Mouse (Mus musculus): Measurements from ENCODE around the gene Aloxe3. TPM values are rescaled to one million over a fixed set of nuclear protein-coding genes. Genes with fewer than 3 reads are reported as not detected.

The Aloxe3 gene
- polyA plus RNA-seq, 1 experiment, result 0.62 TPM

GRCm38 (mm10) chr11:69121741-69122335 lies 3.9 kb upstream of the Aloxe3 start:
- under 1% methylated on average over 31 of the region's 32 CpGs for WGBS

GRCm38 (mm10) chr11:69122336-69122951 lies 3.3 kb upstream of the Aloxe3 start, which contains the start of gene 9130213A22Rik:
Gene 9130213A22Rik (minus strand): TSS chr11:69122589.
- 1% methylated on average over 63 of the region's 66 CpGs for WGBS
- DNase-seq (ENCODE audit: low read depth, low spot score), result no peak

More at GRCm38 (mm10) chr11:69121741-69122335, 3.9 kb upstream of the Aloxe3 start:
- no peak for DNase-seq (ENCODE audit: low read depth, low spot score)

GRCm38 (mm10) chr11:69123056-69123692 lies 2.5 kb upstream of the Aloxe3 start:
- DNase-seq (ENCODE audit: low read depth, low spot score), result peak; percentile 64
- under 1% methylated on average over 29 of the region's 29 CpGs for WGBS

DNA sequence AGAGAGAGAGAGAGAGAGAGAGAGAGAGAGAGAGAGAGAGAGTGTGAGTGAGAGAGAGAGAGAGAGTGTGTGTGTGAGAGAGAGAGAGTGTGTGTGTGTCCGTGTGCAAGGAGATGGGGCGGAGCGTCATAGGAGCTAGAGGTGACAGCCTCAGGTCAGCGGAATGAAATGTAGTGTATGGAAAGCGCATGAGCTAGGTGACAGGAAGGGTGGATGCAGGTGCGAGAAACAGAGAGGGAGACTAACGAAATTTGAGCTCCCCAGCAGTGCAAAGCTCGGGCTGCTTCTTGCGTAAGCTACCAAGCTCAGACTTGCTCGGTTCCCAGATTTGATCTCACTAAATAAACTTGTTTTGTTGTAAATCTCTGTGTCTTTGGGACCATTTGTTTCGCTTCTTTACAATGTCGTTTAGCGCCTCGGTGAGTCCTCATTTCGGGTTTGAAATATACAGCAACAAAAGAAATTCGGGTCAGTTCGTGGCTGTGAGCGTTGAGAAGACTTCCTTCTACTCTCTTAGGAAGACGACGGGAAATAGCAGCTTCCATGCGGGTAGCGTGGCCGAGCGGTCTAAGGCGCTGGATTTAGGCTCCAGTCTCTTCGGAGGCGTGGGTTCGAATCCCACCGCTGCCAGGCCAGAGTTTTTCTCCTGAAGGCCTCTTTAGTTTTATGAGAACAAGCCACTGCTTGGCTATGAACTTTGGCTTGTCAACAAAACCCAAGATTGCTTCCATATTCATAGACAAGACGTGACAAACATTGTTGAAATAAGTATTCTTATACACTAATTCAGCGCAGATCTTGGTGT lies 1.8 kb upstream of the Aloxe3 start:
- peak; percentile 75 for DNase-seq (ENCODE audit: low read depth, low spot score)
- WGBS, result under 1% methylated on average over 31 of the region's 31 CpGs

- WGBS, result 0% methylated on average over 3 of the region's 3 CpGs
- peak; percentile 46 for DNase-seq (ENCODE audit: low read depth, low spot score)
Observed at GRCm38 (mm10) chr11:69124498-69124847, 1.2 kb upstream of the Aloxe3 start.

GRCm38 (mm10) chr11:69125041-69125851 lies 450 bp upstream of the Aloxe3 start:
- under 1% methylated on average over 24 of the region's 24 CpGs for WGBS
- no peak for DNase-seq (ENCODE audit: low read depth, low spot score)

- DNase-seq (ENCODE audit: low read depth, low spot score), result no peak
- 12% methylated on average over 20 of the region's 20 CpGs for WGBS
Observed at GRCm38 (mm10) chr11:69125919-69126705, 416 bp downstream of the Aloxe3 start.

DNA sequence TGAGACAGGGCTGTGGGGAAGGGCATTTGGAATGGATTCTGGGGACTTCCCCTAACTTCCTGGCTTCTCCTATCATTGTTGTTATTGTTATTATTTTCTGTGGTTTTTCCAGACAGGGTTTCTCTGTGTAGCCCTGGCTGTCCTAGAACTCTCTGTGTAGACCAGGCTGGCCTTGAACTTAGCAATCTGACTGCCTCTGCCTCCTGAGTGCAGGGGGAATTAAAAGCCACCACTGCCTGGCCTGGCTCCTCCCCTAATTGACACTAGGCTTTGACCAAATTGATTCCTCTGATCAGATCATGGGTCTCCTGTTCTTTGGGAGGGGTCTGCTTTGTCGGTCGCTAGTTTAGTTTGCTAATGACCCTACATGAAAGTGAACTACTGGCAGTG lies 1.0 kb downstream of the Aloxe3 start:
- no peak for DNase-seq (ENCODE audit: low read depth, low spot score)
- 64% methylated on average over 2 of the region's 2 CpGs for WGBS

- DNase-seq (ENCODE audit: low read depth, low spot score), result no peak
- WGBS, result 73% methylated on average over 8 of the region's 8 CpGs
Observed at GRCm38 (mm10) chr11:69128426-69129122, 2.9 kb downstream of the Aloxe3 start.

DNA sequence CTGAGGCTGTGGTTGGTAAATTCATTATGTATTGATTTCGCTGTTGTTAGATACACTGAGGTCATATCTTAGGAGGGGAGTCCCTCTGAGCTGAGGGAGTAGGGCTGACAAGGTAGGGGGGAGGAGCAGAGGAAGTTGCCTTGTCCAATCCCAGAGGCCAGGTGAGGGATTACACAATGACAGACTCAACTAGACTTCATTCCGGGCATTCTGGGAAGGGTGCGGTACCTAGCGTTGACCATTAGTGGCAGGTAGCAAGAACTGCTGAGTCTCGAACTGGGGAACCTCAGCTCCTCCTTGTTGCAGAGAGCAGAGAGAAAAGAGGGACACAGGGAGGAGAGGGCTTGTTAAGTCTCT lies 7.8 kb downstream of the Aloxe3 start:
- no peak for DNase-seq (ENCODE audit: low read depth, low spot score)
- 35% methylated on average over 5 of the region's 5 CpGs for WGBS

DNA sequence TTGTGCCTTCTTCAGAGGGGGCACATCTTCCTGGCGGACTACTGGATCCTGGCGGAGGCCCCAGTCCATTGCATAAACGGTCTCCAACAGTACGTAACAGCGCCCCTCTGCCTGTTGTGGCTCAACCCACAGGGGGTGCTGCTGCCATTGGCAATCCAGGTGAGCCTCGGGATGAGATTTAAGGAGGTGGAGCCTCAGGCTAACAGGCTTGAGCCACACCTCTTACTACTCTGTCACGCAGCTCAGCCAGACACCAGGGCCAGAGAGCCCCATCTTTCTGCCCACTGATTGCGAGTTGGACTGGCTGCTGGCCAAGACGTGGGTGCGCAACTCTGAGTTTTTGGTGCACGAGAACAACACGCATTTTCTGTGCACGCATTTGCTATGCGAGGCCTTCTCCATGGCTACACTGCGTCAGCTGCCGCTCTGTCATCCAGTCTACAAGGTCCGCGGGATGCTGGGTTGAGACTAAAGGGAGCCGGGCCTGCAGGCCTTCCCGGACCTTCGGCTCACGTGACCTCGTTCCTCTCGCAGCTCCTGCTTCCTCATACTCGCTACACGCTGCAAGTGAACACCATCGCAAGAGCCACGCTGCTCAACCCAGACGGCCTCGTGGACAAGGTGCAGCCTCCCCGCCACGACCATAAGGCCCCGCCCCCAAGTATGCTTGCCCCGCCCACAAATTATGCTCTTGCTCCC lies 8.4 kb downstream of the Aloxe3 start:
- no peak for DNase-seq (ENCODE audit: low read depth, low spot score)
- 2% methylated on average over 34 of the region's 34 CpGs for WGBS

- no peak for DNase-seq (ENCODE audit: low read depth, low spot score)
- 36% methylated on average over 8 of the region's 8 CpGs for WGBS
Observed at GRCm38 (mm10) chr11:69134622-69134968, 8.9 kb downstream of the Aloxe3 start.

DNA sequence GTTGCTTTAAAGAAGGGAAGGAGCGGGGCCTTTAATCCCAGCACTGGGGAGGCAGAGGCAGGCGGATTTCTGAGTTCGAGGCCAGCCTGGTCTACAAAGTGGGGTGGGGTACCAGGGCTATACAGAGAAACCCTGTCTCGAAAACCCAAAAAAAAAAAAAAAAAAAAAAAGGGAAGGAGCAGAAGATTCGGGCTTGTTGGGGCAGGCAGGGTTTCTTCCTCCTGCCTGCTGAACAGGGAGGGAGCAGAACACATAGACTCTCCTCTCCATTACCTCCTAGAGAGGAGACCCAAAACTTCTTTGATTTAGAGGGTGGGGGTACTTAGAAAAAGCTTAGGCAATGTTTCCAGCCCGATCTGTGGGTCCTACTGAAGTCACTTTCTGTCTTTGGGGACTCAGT lies 9.7 kb downstream of the Aloxe3 start:
- WGBS, result 85% methylated on average over 6 of the region's 6 CpGs
- no peak for DNase-seq (ENCODE audit: low read depth, low spot score)

DNA sequence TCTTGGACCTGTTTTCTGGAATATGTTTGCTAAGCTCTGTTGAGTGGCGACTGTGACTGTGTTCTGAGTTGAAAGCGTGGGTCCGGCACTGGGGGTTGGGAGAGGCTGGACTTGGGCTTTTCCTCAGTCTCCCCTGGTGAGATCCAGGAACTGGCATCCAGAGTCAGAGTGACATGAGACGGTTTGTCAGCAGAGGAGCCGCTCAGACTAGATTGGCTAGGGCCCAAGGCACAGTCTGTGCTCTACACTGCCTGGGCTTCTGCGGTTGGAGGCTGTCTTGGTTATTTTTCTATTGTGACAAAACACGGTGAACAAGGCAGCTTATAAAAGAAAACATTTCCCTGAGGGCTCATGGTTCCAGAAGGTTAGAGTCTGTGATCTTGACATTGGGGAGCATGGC lies 21.9 kb downstream of the Aloxe3 start:
- no peak for DNase-seq (ENCODE audit: low read depth, low spot score)
- 68% methylated on average over 7 of the region's 7 CpGs for WGBS

- WGBS, result 86% methylated on average over 5 of the region's 5 CpGs
- no peak for DNase-seq (ENCODE audit: low read depth, low spot score)
Observed at GRCm38 (mm10) chr11:69148451-69148960, 22.8 kb downstream of the Aloxe3 start.

DNA sequence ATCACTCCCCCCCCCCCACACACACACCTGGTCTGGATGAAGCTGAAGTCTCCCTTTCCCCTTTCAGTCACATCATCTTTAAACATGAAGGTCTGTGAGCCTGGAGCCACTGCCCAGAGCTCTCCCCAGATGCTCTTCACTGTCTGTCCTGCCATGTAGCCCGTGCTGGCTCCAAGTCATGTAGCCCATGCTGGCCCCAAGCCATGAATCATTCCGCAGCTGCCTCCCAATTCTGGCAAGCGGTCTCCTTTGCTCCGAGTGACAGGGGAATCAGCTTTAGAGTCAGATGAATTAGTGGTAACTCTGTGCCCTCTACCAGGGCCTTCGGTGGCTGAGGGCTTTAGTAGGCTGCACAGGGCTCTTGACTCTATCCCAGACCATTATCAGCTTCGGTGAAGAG lies 24.0 kb downstream of the Aloxe3 start:
- DNase-seq (ENCODE audit: low read depth, low spot score), result no peak
- 71% methylated on average over 6 of the region's 6 CpGs for WGBS

DNA sequence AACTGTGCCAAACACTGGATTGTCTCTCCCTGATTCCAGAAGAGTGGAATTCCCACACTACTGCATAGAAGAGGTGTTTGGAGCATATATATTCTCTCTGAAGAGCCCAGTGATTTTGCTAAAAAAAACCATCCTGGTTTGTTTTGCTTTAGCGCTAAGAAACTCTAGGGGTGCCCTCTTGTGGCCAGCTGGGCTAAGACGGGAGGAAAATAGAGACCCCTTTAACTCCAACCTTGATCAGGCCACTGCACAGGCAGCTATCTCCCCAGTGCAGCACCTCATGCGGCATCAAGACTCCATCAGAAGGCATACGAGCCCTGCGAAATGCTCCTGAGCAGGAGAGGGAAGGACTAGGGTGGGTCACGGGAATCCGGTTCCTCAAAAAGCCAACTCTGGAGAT lies 24.7 kb downstream of the Aloxe3 start:
- WGBS, result 2% methylated on average over 7 of the region's 7 CpGs
- DNase-seq (ENCODE audit: low read depth, low spot score), result no peak

DNA sequence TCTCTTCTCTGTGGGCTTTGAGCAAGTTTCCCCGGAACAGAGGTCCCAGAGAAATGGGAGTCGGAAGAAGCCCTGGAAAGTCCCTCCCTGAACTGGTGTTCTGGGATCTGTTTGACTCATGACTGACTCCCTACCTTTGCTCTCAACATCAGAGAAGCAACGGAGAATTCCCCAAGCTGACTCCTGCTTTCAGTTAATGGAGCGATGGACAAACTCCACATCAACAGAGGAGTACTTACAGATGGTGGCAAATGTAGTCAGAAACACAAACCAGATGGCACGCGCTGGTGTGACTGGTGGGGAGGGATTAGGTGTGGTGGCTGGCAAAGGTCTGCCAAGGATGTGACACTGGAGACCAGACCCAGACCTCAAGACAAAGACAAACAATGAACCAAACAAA lies 25.3 kb downstream of the Aloxe3 start:
- WGBS, result 48% methylated on average over 6 of the region's 6 CpGs
- no peak for DNase-seq (ENCODE audit: low read depth, low spot score)
